Mouse (Mus musculus) cerebellum, adult 2 months (tissue): ENCODE data around the gene Coq4. TPM values are rescaled to one million over a fixed set of nuclear protein-coding genes. Genes with fewer than 3 reads are reported as not detected.

Experiments used
- DNase-seq, 2 experiments: peaks; one replicate each; pipeline ENCODE4 v3.0.0; 2021
- H3K27ac ChIP-seq: fragments of 200-500 bp; 2 replicates; pipeline ENCODE4 v1.5.1; 2012; ENCODE audit warnings: low read length, control low read depth, inconsistent platforms; ENCODE audit not compliant: insufficient read depth
- H3K27me3 ChIP-seq: fragments of 200-500 bp; 2 replicates; pipeline ENCODE4 v1.6.1; 2012; ENCODE audit warnings: inconsistent platforms, mild to moderate bottlenecking, low read length, moderate library complexity; ENCODE audit not compliant: control insufficient read depth, insufficient read depth
- H3K4me1 ChIP-seq: fragments of 200-500 bp; 2 replicates; pipeline ENCODE4 v1.6.1; 2011; ENCODE audit warnings: low read length; ENCODE audit not compliant: control insufficient read depth, insufficient read depth
- H3K4me3 ChIP-seq: fragments of 200-500 bp; replicated peaks from 2 replicates; pipeline ENCODE3; 2011; ENCODE audit warnings: mild to moderate bottlenecking, low read depth, low read length, control low read depth; ENCODE audit not compliant: insufficient read depth
- CTCF ChIP-seq: fragments of 200-500 bp; IDR thresholded peaks from 2 replicates; pipeline ENCODE4 v1.5.1; 2011; ENCODE audit warnings: low read depth, mild to moderate bottlenecking, control low read depth, low read length, moderate library complexity, borderline replicate concordance; ENCODE audit not compliant: insufficient read depth
- POLR2A ChIP-seq: fragments of 200-500 bp; IDR thresholded peaks from 2 replicates; pipeline ENCODE4 v1.6.1; 2011; ENCODE audit warnings: low read length, control low read depth, borderline replicate concordance; ENCODE audit not compliant: insufficient read depth
- WGBS: fragments of 180-500 bp; shearing (Covaris S2); methylation state at CpG from one replicate; pipeline ENCODE4 v1.1.7; 2018; 5-methylcytosine and 5-hydroxymethylcytosine counted together
- polyA plus RNA-seq: library from polyadenylated mRNA; depleted of rRNA; stranded (reverse); fragments of >200 nt; gene quantifications from 2 replicates; pipeline ENCODE4 v1.2.3, GENCODE M21; 2012; rRNA removed

The Coq4 gene
- polyA plus RNA-seq, result 28.2 TPM in 2 replicates

- Histone ChIP-seq H3K27ac (peak within 1 kb of the TSS; percentile 26; the same call in 1 of the 2 replicates), H3K4me3 (peak within 1 kb of the TSS; percentile 97), H3K27me3 (no peaks in the 10 kb centered on the region), H3K4me1 (peaks cover 4% of the 10 kb centered on the region; the same call in 1 of the 2 replicates)
- WGBS, result 2% methylated on average over 31 of the region's 31 CpGs
- TF ChIP-seq CTCF, result no peak
- peak; percentile 76; the same call in 1 of the 2 replicates for TF ChIP-seq POLR2A
- DNase-seq, result peak; percentile 90 to 93
Observed at GRCm38 (mm10) chr2:29787104-29787917, at the start of gene Coq4. TSS of gene Coq4 (plus strand) at chr2:29787493.

- peaks cover 8% of the 10 kb centered on the region; the same call in 1 of the 2 replicates for H3K4me1 ChIP-seq
- no peak overlapping the region for H3K4me3 ChIP-seq
- DNase-seq, result no peak
- WGBS, result 49% methylated on average over 4 of the region's 4 CpGs
- H3K27me3 ChIP-seq, result no peaks in the 10 kb centered on the region
- H3K27ac ChIP-seq, result no peak overlapping the region
- no peak for TF ChIP-seq POLR2A
Observed at GRCm38 (mm10) chr2:29738799-29739198, 48.5 kb upstream of the Coq4 start.

- TF ChIP-seq CTCF (no peak), POLR2A (no peak)
- DNase-seq, result no peak
- 74% methylated on average over 5 of the region's 5 CpGs for WGBS
- no peak overlapping the region for H3K27ac ChIP-seq
- H3K4me1 ChIP-seq, result peaks cover 8% of the 10 kb centered on the region; the same call in 1 of the 2 replicates
- H3K27me3 ChIP-seq, result no peaks in the 10 kb centered on the region
- H3K4me3 ChIP-seq, result no peak overlapping the region
Observed at GRCm38 (mm10) chr2:29739368-29739767, 47.9 kb upstream of the Coq4 start.

- no peaks in the 10 kb centered on the region for H3K27me3 ChIP-seq
- peaks cover 8% of the 10 kb centered on the region; the same call in 1 of the 2 replicates for H3K4me1 ChIP-seq
- WGBS, result 95% methylated on average over 6 of the region's 6 CpGs
- DNase-seq, result no peak
- TF ChIP-seq CTCF, result no peak
- TF ChIP-seq POLR2A, result no peak
- H3K4me3 ChIP-seq, result no peak overlapping the region
- no peak overlapping the region for H3K27ac ChIP-seq
Observed at GRCm38 (mm10) chr2:29741207-29741606, 46.1 kb upstream of the Coq4 start.

- no peaks in the 10 kb centered on the region for H3K4me1 ChIP-seq
- no peak overlapping the region for H3K27ac ChIP-seq
- H3K27me3 ChIP-seq, result no peaks in the 10 kb centered on the region
- DNase-seq, result no peak
- H3K4me3 ChIP-seq, result no peak overlapping the region
- TF ChIP-seq CTCF (no peak), POLR2A (no peak)
- 86% methylated on average over 6 of the region's 6 CpGs for WGBS
Observed at GRCm38 (mm10) chr2:29744256-29744655, 43.0 kb upstream of the Coq4 start.

- H3K4me3 ChIP-seq, result peak overlapping the region; percentile 43
- DNase-seq, result peak in 1 of 2 experiments; percentile 43
- 2% methylated on average over 50 of the region's 50 CpGs for WGBS
- no peak overlapping the region for H3K27ac ChIP-seq
- no peaks in the 10 kb centered on the region for H3K4me1 ChIP-seq
- peaks cover 1% of the 10 kb centered on the region; the same call in 1 of the 2 replicates for H3K27me3 ChIP-seq
- TF ChIP-seq POLR2A, result no peak
- no peak for TF ChIP-seq CTCF
Observed at GRCm38 (mm10) chr2:29747188-29747782, 40.0 kb upstream of the Coq4 start.

- Histone ChIP-seq H3K27ac (no peak overlapping the region), H3K4me1 (no peaks in the 10 kb centered on the region), H3K27me3 (peaks cover 1% of the 10 kb centered on the region; the same call in 1 of the 2 replicates), H3K4me3 (no peak overlapping the region)
- WGBS, result 51% methylated on average over 5 of the region's 5 CpGs
- TF ChIP-seq CTCF (peak; percentile 20; the same call in 1 of the 2 replicates), POLR2A (no peak)
- no peak for DNase-seq
Observed at GRCm38 (mm10) chr2:29747852-29748251, 39.4 kb upstream of the Coq4 start.
